Mouse (Mus musculus) naive thymus-derived CD4-positive, alpha-beta T cell, adult 2 months (primary cell): ENCODE results near the gene Ms4a6d.

Experiments used
- DNase-seq: peaks from one replicate; pipeline ENCODE4 v3.0.0-alpha.2; 2011; ENCODE audit warnings: low read depth

Gene Ms4a6d

DNA sequence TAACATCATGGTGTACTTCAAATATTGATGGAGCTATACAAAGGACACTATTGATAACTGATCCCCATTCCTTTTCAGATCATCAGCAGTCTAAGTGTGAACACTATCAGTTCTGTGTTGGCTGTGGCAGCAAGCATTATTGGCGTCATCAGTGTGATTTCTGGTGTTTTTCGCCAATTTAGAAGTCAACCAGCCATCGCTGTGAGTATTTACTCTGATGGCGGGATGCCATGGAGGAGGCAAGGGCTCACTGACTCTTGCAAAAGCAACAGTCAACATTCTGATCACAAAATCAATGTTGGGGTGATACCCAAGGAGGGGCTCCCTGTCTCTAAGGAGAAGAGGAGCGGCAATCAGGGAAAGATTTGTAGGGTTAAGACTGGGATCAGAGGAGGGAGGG lies 49.9 kb downstream of the Ms4a6d start:
- no peak for DNase-seq

DNA sequence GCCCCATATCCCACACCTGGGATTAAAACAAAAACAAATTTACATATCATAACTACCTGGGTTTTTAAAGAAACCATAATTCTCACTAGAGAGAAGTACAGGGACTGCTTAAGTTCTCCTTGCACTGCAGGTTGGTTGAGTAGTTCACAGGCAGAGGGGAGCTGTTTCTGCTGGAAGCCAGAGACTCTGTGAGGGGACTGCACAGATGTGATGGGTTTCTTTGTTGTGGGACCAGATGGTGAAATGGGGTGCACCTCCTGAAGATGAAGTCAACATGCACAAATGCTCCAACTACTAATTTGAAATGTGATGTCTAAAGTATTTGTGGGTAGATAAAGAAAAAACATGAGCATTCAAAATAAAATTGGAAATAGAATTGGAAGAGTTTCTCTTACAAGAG lies 56.7 kb downstream of the Ms4a6d start:
- no peak for DNase-seq

DNA sequence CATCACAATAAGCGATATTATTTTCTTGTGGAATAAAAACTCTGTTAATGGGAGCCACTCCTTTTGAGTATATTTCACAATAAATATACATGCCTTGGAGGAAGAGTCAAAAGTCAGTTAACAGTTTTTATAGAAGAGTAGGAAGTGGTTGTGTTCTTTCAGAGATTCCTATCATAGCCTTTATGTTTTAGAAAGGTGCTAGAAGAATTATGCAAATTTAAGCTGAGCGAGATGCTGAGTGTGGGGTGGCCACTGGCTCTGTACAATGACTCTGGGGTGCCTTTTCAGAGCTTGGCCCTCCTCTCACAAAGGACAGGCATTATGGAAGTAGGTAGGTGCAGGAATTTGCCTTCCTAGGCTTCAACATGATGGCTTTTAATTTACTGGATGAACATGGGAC lies 60.3 kb downstream of the Ms4a6d start:
- DNase-seq, result peak; percentile 43

DNA sequence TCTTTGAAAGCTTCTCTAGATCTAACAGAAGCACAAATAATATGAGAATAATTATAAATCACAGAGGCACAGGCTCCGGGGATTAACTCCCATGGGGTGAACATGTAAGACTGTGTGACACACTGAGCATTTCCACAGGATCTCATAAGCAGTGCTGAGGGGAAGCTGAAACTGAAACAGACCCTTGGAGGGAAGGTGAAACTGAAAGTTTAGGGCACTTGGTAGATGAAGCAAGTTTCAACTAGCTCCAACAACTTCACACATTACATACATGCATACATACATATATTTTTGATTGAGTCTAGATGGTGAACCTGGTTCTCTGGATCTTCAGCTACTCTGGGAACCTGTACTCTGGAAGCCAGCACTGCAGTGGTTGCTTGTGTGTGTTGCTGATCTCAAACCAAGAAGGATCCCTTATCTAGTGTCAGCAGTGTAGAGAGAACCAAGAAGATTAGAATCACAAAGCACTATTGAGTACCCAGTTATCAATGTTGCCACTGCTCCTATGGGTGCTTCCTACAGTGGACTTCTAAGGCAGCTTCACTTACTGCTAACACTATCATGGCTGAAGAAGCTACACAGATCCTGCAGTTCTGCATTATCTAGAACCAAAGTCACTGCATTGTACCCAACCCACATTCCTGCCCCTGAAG lies 64.4 kb downstream of the Ms4a6d start:
- peak; percentile 81 for DNase-seq

DNA sequence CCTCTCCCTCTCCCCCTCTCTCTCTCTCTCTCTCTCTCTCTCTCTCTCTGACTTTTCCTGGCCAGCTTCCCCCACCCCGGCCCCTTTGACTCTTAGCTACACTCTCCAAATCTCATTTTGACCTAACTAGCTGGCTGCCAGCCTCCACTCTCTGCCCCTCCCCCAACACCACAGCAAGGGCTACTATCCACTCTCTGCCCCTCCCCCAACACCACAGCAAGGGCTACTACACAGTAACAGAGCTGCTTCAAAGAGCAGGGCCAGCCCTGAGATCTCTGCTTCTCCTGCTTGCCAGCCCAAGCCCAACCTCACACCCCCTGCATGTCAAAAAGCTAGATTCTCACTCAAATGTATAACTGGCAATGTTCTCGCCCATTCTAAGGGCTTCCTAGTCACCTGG lies 67.3 kb downstream of the Ms4a6d start:
- DNase-seq, result peak; percentile 25
